15 mouse cellular contexts compared by ENCODE assay signal in genomic region chr11:65256143-65256542, GRCm38 (mm10). TPM values are rescaled to one million over a fixed set of nuclear protein-coding genes. Genes with fewer than 3 reads are reported as not detected.
DNase-seq lines count a peak whose midpoint lies in the region; ATAC-seq lines count a peak whose summit lies in the region.
"Had no signal": no experiment of that assay in that cellular context is flagged by ENCODE, and none has a peak within 500 bp of the region (broad histone marks: within the 10 kb centered on the region; RNA-seq: fewer than 3 reads in every experiment).

No protein-coding gene starts in this region.

- peak overlapping the region; percentile 29 for H3K4me2 ChIP-seq in heart, embryonic 14.5 days (ENCODE audit: low read length)
- H3K4me2 ChIP-seq in lung, embryonic 16.5 days (ENCODE audit: low read depth, low read length): peak overlapping the region; percentile 18; the same call in 1 of the 2 replicates
- no peak overlapping the region for H3K4me2 ChIP-seq in stomach, embryonic 16.5 days (ENCODE audit: low read depth, low read length)
- H3K4me2 ChIP-seq: hindbrain, embryonic 15.5 days had no signal

- DNase-seq in cerebellum, postnatal 14 days: peak; percentile 34 to 44
- DNase-seq in cerebellum, adult 18-20 months: no peak
- DNase-seq in heart, postnatal 36 days: no peak
- no peak for DNase-seq in lung, postnatal 25 days (ENCODE audit: low spot score)
- no peak for DNase-seq in frontal cortex, adult 2 months (ENCODE audit: extremely low spot score in 1 of 2, low spot score in 1 of 2)
- DNase-seq: gastrocnemius, postnatal 36 days; kidney, adult 9 months; kidney, postnatal 4 days; midbrain, embryonic 14.5 days; thymus, adult 18-20 months had no signal

- peak overlapping the region; percentile 49 to 65; a peak in 2 of 4 replicates for H3K27ac ChIP-seq in heart, embryonic 14.5 days (replicated peaks in 1 of 2; ENCODE audit: control insufficient read depth in 1 of 2, insufficient read depth in 1 of 2, low read depth in 2 of 2, low read length in 2 of 2)
- H3K27ac ChIP-seq in lung, embryonic 16.5 days (ENCODE audit: low read length): no peak overlapping the region
- H3K27ac ChIP-seq in stomach, embryonic 16.5 days (ENCODE audit: low read length): peak overlapping the region; percentile 47; the same call in 1 of the 2 replicates
- H3K27ac ChIP-seq: hindbrain, embryonic 15.5 days had no signal

- peaks cover 22% of the 10 kb centered on the region for H3K36me3 ChIP-seq in heart, embryonic 14.5 days (ENCODE audit: control insufficient read depth, insufficient read depth, low read length)
- H3K36me3 ChIP-seq in lung, embryonic 16.5 days (ENCODE audit: control insufficient read depth, insufficient read depth, low read length): no peaks in the 10 kb centered on the region
- no peaks in the 10 kb centered on the region for H3K36me3 ChIP-seq in stomach, embryonic 16.5 days (ENCODE audit: control insufficient read depth, insufficient read depth, low read length)
- H3K36me3 ChIP-seq: hindbrain, embryonic 15.5 days had no signal

- no peak for ATAC-seq in heart, embryonic 14.5 days (ENCODE audit: insufficient number of reproducible peaks, insufficient read depth, low FRiP score, low read depth)
- peak; percentile 47; the same call in 1 of the 2 replicates for ATAC-seq in lung, embryonic 16.5 days (ENCODE audit: low read depth)
- ATAC-seq in stomach, embryonic 16.5 days (ENCODE audit: insufficient read depth, low FRiP score): peak; percentile 64
- ATAC-seq: Patski had no signal

- peak overlapping the region; percentile 36; the same call in 1 of the 2 replicates for H3K9ac ChIP-seq in heart, embryonic 14.5 days (ENCODE audit: low read length)
- no peak overlapping the region for H3K9ac ChIP-seq in lung, embryonic 16.5 days (ENCODE audit: low read length)
- H3K9ac ChIP-seq in stomach, embryonic 16.5 days (ENCODE audit: low read length): no peak overlapping the region
- H3K9ac ChIP-seq: hindbrain, embryonic 15.5 days had no signal

- intact Hi-C loops in heart, postnatal 36 days (cut with DNase I): no loop called here

- peaks cover 25 to 65% of the 10 kb centered on the region in 2 experiments for H3K4me1 ChIP-seq in heart, embryonic 14.5 days (ENCODE audit: control insufficient read depth in 2 of 2, insufficient read depth in 2 of 2, low read length in 2 of 2)
- peaks cover 13% of the 10 kb centered on the region for H3K4me1 ChIP-seq in lung, embryonic 16.5 days (replicated peaks; ENCODE audit: control insufficient read depth, insufficient read depth, low read length)
- H3K4me1 ChIP-seq in stomach, embryonic 16.5 days (ENCODE audit: control insufficient read depth, insufficient read depth, low read length): 0 out of 2 replicates have a peak, but pooled peaks cover 3% of the 10 kb centered on the region
- H3K4me1 ChIP-seq: hindbrain, embryonic 15.5 days had no signal

- WGBS in heart, embryonic 14.5 days: 55% methylated on average over 11 of the region's 11 CpGs
- 43% methylated on average over 11 of the region's 11 CpGs for WGBS in lung, embryonic 16.5 days
- WGBS in stomach, embryonic 16.5 days: 36% methylated on average over 11 of the region's 11 CpGs

- H3K27me3 ChIP-seq in heart, embryonic 14.5 days (ENCODE audit: control insufficient read depth, insufficient read depth, low read length): no peaks in the 10 kb centered on the region
- no peaks in the 10 kb centered on the region; the same call in 1 of the 2 replicates for H3K27me3 ChIP-seq in lung, embryonic 16.5 days (ENCODE audit: control insufficient read depth, insufficient read depth, low read depth, low read length)
- no peaks in the 10 kb centered on the region for H3K27me3 ChIP-seq in stomach, embryonic 16.5 days (ENCODE audit: control insufficient read depth, insufficient read depth, low read length)
- H3K27me3 ChIP-seq: hindbrain, embryonic 15.5 days had no signal

- no peaks in the 10 kb centered on the region for H3K9me3 ChIP-seq in heart, embryonic 14.5 days (ENCODE audit: control insufficient read depth, low read length)
- no peaks in the 10 kb centered on the region for H3K9me3 ChIP-seq in lung, embryonic 16.5 days (ENCODE audit: control insufficient read depth, low read length)
- no peaks in the 10 kb centered on the region for H3K9me3 ChIP-seq in stomach, embryonic 16.5 days (replicated peaks; ENCODE audit: control insufficient read depth, low read length)
- H3K9me3 ChIP-seq: hindbrain, embryonic 15.5 days had no signal

- H3K4me3 ChIP-seq in heart, embryonic 14.5 days (ENCODE audit: control insufficient read depth in 1 of 2, insufficient read depth in 1 of 2, low read depth in 1 of 2, low read length in 2 of 2): no peak overlapping the region
- H3K4me3 ChIP-seq in lung, embryonic 16.5 days (ENCODE audit: low read length): no peak overlapping the region
- H3K4me3 ChIP-seq in stomach, embryonic 16.5 days (replicated peaks; ENCODE audit: low read length): no peak overlapping the region
- H3K4me3 ChIP-seq: hindbrain, embryonic 15.5 days had no signal

RNA-seq across cellular contexts. Expression of gene Myocd, which starts 13.6 kb away (rescaled TPM):
- polyA plus RNA-seq in heart, embryonic 14.5 days (2014; fragmentation: Nextera tagmentation; extraction: Ambion mirVana): 68.7 and 69.8 TPM in 2 replicates
- total RNA-seq in heart, postnatal 36 days (2021): 10 to 100 TPM; 69.4 to 81.2 TPM
- polyA plus RNA-seq in lung, embryonic 16.5 days (2015; fragmentation: Nextera tagmentation; extraction: Ambion mirVana): 12.9 TPM in 2 replicates
- 41.5 and 44.7 TPM in 2 replicates for polyA plus RNA-seq in stomach, embryonic 16.5 days (2015; fragmentation: Nextera tagmentation; extraction: Ambion mirVana)
- 0.15 and 0.22 TPM in 2 replicates for polyA plus RNA-seq in frontal cortex, adult 2 months (2012; rRNA removed)
- polyA plus RNA-seq: Patski had no signal

Comparison
In these comparisons a context has a peak if more than half of its experiments do, and no peak if none do; other contexts are left out.
1. DNase-seq: peak in cerebellum, postnatal 14 days (2 of 2); none in cerebellum, adult 18-20 months (0 of 2), heart, postnatal 36 days (0 of 2), lung, postnatal 25 days (single experiment) and frontal cortex, adult 2 months (0 of 2).
2. RNA of gene Myocd, which starts 13.6 kb away (polyA plus RNA-seq): 68.7 to 69.8 TPM in heart, embryonic 14.5 days, 41.5 to 44.7 TPM in stomach, embryonic 16.5 days and 12.9 TPM in lung, embryonic 16.5 days; 0.15 to 0.22 TPM in frontal cortex, adult 2 months; every median in the first group is over 10 times any median in the second.